Mouse (Mus musculus): ENCODE results near the gene Atg16l2. TPM values are rescaled to one million over a fixed set of nuclear protein-coding genes. Genes with fewer than 3 reads are reported as not detected.

Atg16l2 gene
- polyA plus RNA-seq, 1 experiment, result 6.6 TPM

DNA sequence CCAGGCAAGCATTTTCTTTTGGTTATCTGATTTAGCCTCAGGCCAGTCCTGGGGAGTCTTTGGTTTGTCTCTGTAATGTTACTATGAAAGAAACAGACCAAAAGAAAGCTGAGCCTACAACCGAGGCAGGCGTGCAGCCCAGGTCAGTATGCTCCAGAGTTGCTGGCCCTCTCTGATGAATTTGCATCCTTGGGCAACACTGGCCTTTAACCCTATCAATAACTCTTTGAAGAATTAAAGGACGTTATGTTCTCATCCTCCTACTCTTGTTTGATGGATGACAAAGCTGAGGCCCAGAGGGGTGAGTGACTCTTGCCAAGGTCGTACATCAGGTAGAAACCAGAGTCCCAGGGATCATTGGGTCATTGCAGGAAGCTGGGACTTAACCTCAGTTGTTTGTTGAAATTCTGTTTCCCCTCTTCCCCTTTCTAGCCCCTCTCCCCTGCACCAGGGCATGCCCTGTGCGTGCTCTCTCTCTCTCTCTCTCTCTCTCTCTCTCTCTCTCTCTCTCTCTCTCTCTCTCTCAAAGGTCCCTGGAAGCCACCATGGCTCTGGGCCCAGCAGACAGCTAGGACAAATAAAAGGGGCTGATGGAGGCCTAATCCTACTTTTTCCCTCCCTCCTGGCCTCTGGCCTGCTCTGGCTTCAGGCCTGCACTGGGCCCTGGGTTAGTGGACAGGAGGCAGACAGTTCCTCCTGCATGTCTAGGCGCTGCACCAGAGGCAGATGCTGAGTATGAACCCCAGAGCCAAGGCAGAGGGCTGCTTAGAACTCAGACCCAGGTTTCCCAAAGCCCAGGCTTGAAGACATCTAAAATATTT lies 22.3 kb upstream of the Atg16l2 start:
- Histone ChIP-seq H3K36me3 (ENCODE audit: control insufficient read depth, insufficient read depth) (no peaks in the 10 kb centered on the region), H3ac (ENCODE audit: control insufficient read depth, insufficient read length) (no peak overlapping the region), H3K4me2 (ENCODE audit: low read depth) (no peak overlapping the region), H3K27me3 (ENCODE audit: control insufficient read depth, insufficient read depth, insufficient read length) (no peaks in the 10 kb centered on the region), H3K79me2 (ENCODE audit: control insufficient read depth, insufficient read depth) (no peaks in the 10 kb centered on the region), H3K4me3 (no peak overlapping the region)
- no peak for TF ChIP-seq SRF (IDR thresholded peaks at IDR 0.05; ENCODE audit: control insufficient read depth, insufficient read length, low read depth)
- TF ChIP-seq CEBPB (IDR thresholded peaks at IDR 0.05; ENCODE audit: insufficient read depth, poor library complexity, severe bottlenecking), result no peak
- no peak for TF ChIP-seq USF1 (IDR thresholded peaks at IDR 0.05; ENCODE audit: low read depth)
- no peak for TF ChIP-seq MAX (IDR thresholded peaks at IDR 0.05; ENCODE audit: low read depth)
- no peak for TF ChIP-seq MYOD1 (IDR thresholded peaks at IDR 0.05; ENCODE audit: control insufficient read depth in 1 of 3, insufficient read length in 2 of 3, low read depth in 2 of 3)
- TF ChIP-seq POLR2A (IDR thresholded peaks at IDR 0.05; ENCODE audit: insufficient read length, low read depth), result no peak
- no peak for TF ChIP-seq POLR2AphosphoS2 (IDR thresholded peaks at IDR 0.05; ENCODE audit: insufficient read length, low read depth)
- no peak for TF ChIP-seq TCF12 (IDR thresholded peaks at IDR 0.05; ENCODE audit: insufficient read depth, poor library complexity, severe bottlenecking)
- TF ChIP-seq REST (IDR thresholded peaks at IDR 0.05; ENCODE audit: insufficient read depth, insufficient read length), result no peak
- no peak for TF ChIP-seq MYOG (IDR thresholded peaks at IDR 0.05; ENCODE audit: control insufficient read depth in 1 of 3, insufficient read depth in 1 of 3, insufficient read length in 2 of 3, low read depth in 2 of 3)
- TF ChIP-seq E2F4 (IDR thresholded peaks at IDR 0.05; ENCODE audit: insufficient read depth), result no peak
- TF ChIP-seq TCF3 (IDR thresholded peaks at IDR 0.05; ENCODE audit: insufficient read length, low read depth), result no peak

- Histone ChIP-seq H3K27me3 (ENCODE audit: control insufficient read depth, insufficient read depth, insufficient read length) (no peaks in the 10 kb centered on the region), H3K4me2 (ENCODE audit: low read depth) (peak overlapping the region; percentile 12), H3K36me3 (ENCODE audit: control insufficient read depth, insufficient read depth) (no peaks in the 10 kb centered on the region), H3K79me2 (ENCODE audit: control insufficient read depth, insufficient read depth) (no peaks in the 10 kb centered on the region), H3ac (ENCODE audit: control insufficient read depth, insufficient read length) (no peak overlapping the region), H3K4me3 (no peak overlapping the region)
- TF ChIP-seq POLR2A (IDR thresholded peaks at IDR 0.05; ENCODE audit: insufficient read length, low read depth) (no peak), MAX (IDR thresholded peaks at IDR 0.05; ENCODE audit: low read depth) (no peak), REST (IDR thresholded peaks at IDR 0.05; ENCODE audit: insufficient read depth, insufficient read length) (no peak), TCF12 (IDR thresholded peaks at IDR 0.05; ENCODE audit: insufficient read depth, poor library complexity, severe bottlenecking) (no peak), USF1 (IDR thresholded peaks at IDR 0.05; ENCODE audit: low read depth) (no peak), TCF3 (IDR thresholded peaks at IDR 0.05; ENCODE audit: insufficient read length, low read depth) (no peak), MYOG (IDR thresholded peaks at IDR 0.05; ENCODE audit: control insufficient read depth in 1 of 3, insufficient read depth in 1 of 3, insufficient read length in 2 of 3, low read depth in 2 of 3) (no peak), MYOD1 (IDR thresholded peaks at IDR 0.05; ENCODE audit: control insufficient read depth in 1 of 3, insufficient read length in 2 of 3, low read depth in 2 of 3) (no peak), CEBPB (IDR thresholded peaks at IDR 0.05; ENCODE audit: insufficient read depth, poor library complexity, severe bottlenecking) (no peak), POLR2AphosphoS2 (IDR thresholded peaks at IDR 0.05; ENCODE audit: insufficient read length, low read depth) (no peak)
Observed at GRCm38 (mm10) chr7:101323141-101323594, 21.1 kb upstream of the Atg16l2 start.

DNA sequence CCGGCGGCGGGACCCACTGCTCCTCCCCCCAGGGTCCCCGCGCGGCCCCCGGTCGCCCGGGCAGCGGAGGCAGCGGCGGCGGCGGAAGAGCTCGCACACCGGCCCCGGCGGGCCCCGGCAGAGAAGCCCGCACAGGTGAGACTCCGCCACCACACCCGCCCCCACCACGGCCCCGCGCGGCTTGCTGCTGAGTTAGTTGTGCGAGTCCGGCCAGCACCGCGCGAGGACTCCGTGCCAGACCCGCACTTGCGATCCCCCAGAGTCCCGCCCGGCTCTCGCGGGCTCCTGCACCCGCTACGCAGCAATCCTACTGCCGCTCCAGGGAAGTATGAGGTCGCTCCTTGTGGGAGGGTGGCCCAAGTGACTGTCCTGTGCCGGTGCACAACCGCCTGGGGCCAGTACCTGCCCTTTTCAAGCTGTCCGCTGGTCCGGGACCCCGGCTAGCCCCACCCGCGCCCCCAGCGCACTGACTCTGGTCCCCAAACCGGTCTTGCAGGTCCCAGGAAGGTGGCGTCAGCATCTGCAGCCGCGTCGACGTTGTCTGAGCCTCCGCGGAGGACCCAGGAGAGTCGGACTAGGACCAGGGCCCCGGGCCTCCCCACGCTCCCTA lies 19.3 kb upstream of the Atg16l2 start:
- Histone ChIP-seq H3K4me2 (ENCODE audit: low read depth) (peak overlapping the region; percentile 61), H3K79me2 (ENCODE audit: control insufficient read depth, insufficient read depth) (no peaks in the 10 kb centered on the region), H3K27me3 (ENCODE audit: control insufficient read depth, insufficient read depth, insufficient read length) (no peaks in the 10 kb centered on the region), H3K36me3 (ENCODE audit: control insufficient read depth, insufficient read depth) (no peaks in the 10 kb centered on the region), H3K4me3 (peak overlapping the region; percentile 13), H3ac (ENCODE audit: control insufficient read depth, insufficient read length) (peak overlapping the region; percentile 11)
- TF ChIP-seq MAX (IDR thresholded peaks at IDR 0.05; ENCODE audit: low read depth) (no peak), E2F4 (IDR thresholded peaks at IDR 0.05; ENCODE audit: insufficient read depth) (no peak), SRF (IDR thresholded peaks at IDR 0.05; ENCODE audit: control insufficient read depth, insufficient read length, low read depth) (no peak), MYOG (IDR thresholded peaks at IDR 0.05; ENCODE audit: control insufficient read depth in 1 of 3, insufficient read depth in 1 of 3, insufficient read length in 2 of 3, low read depth in 2 of 3) (no peak), USF1 (IDR thresholded peaks at IDR 0.05; ENCODE audit: low read depth) (no peak), CEBPB (IDR thresholded peaks at IDR 0.05; ENCODE audit: insufficient read depth, poor library complexity, severe bottlenecking) (no peak), TCF12 (IDR thresholded peaks at IDR 0.05; ENCODE audit: insufficient read depth, poor library complexity, severe bottlenecking) (no peak), POLR2AphosphoS2 (IDR thresholded peaks at IDR 0.05; ENCODE audit: insufficient read length, low read depth) (no peak), MYOD1 (IDR thresholded peaks at IDR 0.05; ENCODE audit: control insufficient read depth in 1 of 3, insufficient read length in 2 of 3, low read depth in 2 of 3) (no peak), POLR2A (IDR thresholded peaks at IDR 0.05; ENCODE audit: insufficient read length, low read depth) (no peak), TCF3 (IDR thresholded peaks at IDR 0.05; ENCODE audit: insufficient read length, low read depth) (no peak), REST (IDR thresholded peaks at IDR 0.05; ENCODE audit: insufficient read depth, insufficient read length) (no peak)

DNA sequence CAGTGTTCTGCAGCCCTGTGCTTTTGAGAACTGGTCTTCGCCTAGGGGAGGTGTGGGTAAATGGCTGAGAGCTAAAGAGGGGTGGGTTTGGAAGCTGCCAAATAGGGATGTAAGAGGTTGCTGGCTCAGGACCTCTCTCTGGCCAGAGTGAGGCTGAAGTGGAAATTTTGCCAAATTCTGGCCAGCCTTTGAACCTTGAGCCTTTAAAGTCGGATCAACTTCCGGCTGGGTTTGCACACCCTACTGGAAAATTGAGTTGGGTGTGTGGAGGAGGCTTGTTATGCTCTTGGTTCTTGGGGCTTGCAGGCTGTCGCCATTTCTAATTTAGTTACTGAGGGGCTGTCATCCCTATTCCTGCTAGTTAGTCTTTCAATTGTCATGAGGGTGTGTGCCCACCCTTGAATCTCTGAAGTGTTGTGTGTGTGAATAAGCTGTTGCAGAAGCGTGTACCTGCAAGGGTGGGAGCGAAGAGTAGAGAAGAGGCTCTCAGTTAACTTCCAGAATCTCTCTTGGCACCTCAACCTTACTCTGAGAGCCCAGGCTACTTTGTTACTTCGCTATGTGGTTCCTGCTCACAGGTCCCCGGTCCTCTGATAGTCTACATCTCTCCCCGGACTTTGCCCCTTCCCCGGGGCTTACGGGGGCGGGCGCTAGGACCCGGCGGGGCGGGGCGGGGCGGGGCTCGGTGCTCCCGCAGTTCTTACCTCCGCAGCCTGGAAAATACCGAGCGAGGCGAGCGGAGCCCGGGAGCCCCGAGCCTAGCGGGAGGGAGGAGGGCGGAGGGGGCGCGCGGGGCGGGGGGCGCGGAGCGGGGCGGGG lies 18.6 kb upstream of the Atg16l2 start:
- H3K4me2 ChIP-seq (ENCODE audit: low read depth), result peak overlapping the region; percentile 65
- no peaks in the 10 kb centered on the region for H3K79me2 ChIP-seq (ENCODE audit: control insufficient read depth, insufficient read depth)
- H3K36me3 ChIP-seq (ENCODE audit: control insufficient read depth, insufficient read depth), result no peaks in the 10 kb centered on the region
- H3K27me3 ChIP-seq (ENCODE audit: control insufficient read depth, insufficient read depth, insufficient read length), result no peaks in the 10 kb centered on the region
- no peak for TF ChIP-seq MAX (IDR thresholded peaks at IDR 0.05; ENCODE audit: low read depth)
- TF ChIP-seq CEBPB (IDR thresholded peaks at IDR 0.05; ENCODE audit: insufficient read depth, poor library complexity, severe bottlenecking), result no peak
- TF ChIP-seq USF1 (IDR thresholded peaks at IDR 0.05; ENCODE audit: low read depth), result no peak
- no peak for TF ChIP-seq TCF3 (IDR thresholded peaks at IDR 0.05; ENCODE audit: insufficient read length, low read depth)
- peak overlapping the region; percentile 13 for H3K4me3 ChIP-seq
- H3ac ChIP-seq (ENCODE audit: control insufficient read depth, insufficient read length), result peak overlapping the region; percentile 11

All from myocyte (in vitro differentiated cells).